Mouse (Mus musculus) adrenal gland, adult 8-10 months (tissue): ENCODE data around the gene Pde12. TPM values are rescaled to one million over a fixed set of nuclear protein-coding genes. Genes with fewer than 3 reads are reported as not detected.
A peak's percentile ranks its signal among the peaks of the same experiment; 100 is the strongest.

ENCODE experiments used
- DNase-seq: peaks from one replicate; pipeline ENCODE4 v3.0.0; 2022
- microRNA-seq, 2 experiments: library from miRNA; unstranded; fragments of <30 nt; microRNA quantifications; one replicate each; pipeline ENCODE4 v1.2.0; 2022
- total RNA-seq, 4 experiments: library from RNA; stranded (reverse); gene quantifications; 2 replicates each; pipeline ENCODE4 v1.2.4; 2022

The Pde12 gene
- total RNA-seq, 4 experiments from 2014 or later, result 9.7 to 11.6 (median 10.4) TPM

DNA sequence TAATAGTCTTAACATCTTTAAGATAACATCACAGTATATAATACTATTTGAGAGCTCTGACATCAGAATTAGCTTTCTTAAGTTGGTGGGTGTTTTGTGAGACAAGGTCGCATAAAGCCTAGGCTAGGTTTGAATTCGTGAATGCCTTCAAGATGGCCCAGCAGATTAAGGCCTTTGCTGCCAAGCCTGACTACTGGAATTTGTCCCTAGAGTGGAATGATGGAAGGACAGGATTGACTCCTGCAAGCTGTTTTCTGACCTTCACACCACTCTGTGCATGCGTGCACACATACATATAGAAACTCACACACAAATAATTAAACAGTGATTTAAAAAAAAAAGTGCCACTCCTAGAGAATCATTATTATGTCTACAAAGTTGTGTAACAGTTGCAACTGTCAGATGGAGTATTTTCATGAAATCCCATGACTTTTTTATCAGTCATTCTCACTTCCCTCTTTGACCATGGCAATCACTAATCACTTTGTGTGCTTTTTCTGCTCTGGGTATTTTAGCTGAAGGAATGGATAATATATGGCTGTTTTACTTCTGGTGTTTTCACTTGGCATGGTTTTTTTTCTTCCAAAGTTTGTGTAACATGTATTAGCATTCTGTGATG is 26.6 kb downstream of the Pde12 start:
- no peak for DNase-seq

DNA sequence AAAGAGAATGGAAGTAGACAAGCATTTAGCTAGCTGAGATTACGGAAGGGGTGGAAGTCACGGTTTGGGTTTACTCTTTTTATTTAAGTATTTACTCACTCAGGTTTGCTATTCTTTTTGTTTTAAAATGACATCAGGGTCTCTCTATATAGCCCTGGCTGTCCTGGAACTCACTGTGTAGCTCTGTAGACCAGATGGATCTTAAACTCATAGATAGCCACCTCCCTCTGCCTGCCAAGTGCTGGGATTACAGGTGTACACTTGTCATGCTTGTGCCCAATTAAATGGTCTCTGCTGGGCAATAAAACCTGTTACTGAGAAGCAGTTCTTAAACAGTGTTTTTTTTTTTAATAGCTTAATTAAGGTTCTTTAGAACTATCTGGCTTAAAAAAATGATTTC is 29.7 kb downstream of the Pde12 start:
- no peak for DNase-seq

DNA sequence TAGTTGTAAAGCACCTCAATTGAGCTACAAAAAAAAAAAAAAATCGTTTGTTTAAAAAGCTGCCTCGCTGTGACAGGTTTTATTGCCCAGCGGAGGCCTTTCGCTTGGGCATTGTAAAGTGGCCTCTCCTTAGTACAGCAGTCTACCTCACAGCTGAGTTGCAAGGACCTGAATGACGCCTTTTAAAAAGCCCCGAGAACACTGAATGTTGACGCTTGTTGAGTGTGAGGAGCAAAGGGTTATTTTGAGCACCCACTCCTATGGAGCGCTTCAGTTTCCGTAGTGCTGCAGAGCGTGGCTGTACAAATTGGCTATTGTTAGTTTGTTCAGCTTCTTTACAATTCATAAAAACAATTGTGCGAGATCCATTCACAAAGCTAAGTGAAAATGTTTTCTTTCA is 30.4 kb downstream of the Pde12 start:
- no peak for DNase-seq

DNA sequence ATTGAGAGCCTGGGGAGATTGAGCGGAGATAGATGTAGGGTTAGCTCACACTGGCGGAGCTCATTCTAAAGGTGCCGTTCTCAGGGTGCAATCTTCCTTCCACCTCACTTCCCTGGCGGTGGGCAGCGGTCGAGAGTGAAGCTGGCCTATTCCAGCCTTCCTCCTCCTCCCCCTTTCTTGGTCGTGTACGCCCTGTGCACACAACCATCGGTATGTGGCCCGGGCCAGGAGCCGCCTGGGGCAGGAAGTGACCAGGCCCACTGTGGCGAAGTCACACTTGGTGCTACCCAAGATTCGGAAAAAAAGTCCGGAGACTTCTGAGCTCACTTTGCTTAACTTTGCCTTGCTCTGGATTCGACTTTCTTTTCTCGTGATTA is 31.0 kb downstream of the Pde12 start:
- DNase-seq, result peak; percentile 54

DNA sequence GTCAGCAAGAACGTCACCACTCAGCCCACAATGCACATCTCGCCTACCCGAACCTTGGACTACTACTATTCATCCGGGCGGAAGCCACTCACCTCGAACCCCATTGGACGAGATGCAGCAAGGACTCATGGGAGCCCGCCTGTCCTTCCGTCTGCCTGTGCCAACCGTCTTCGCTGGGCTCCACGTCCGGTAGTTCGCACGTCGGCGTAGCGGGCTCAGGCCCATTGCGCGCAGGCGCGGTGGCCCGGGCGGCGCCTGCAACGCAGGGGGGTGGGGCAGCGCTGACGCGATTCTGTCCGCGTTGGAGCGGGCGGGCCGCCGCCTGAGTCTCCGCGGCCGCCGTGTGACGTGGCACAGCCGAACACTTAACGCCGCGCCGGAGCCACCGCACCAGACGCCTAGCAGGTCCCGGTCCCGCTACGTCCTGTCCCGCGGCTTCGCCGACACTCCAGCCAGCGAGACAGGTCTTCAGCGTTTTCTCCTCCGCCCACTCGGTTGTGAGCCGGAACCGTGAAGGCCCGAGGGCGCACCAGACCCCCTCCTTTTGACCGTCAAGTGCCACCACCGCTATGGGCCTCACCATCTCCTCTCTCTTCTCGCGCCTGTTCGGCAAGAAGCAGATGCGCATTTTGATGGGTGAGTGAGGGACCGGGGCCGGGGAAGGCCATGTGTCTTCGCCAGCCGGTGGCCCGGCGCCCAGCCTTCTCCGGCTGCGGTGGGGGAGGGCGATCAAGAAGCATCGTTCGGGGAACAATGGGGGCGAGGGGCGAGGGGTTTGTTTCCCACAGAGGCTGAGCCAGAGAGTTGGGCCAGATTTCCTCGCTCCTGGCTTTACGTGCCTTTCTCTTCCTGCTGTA is 31.6 kb downstream of the Pde12 start, which contains the start of gene Arf4:
Gene Arf4, plus strand, starts transcription at position 224 of the 857 bp plus-strand sequence.
- DNase-seq, result peak; percentile 99

GRCm38 (mm10) chr14:26637025-26637850 is 32.4 kb downstream of the Pde12 start:
- DNase-seq, result peak; percentile 22

DNA sequence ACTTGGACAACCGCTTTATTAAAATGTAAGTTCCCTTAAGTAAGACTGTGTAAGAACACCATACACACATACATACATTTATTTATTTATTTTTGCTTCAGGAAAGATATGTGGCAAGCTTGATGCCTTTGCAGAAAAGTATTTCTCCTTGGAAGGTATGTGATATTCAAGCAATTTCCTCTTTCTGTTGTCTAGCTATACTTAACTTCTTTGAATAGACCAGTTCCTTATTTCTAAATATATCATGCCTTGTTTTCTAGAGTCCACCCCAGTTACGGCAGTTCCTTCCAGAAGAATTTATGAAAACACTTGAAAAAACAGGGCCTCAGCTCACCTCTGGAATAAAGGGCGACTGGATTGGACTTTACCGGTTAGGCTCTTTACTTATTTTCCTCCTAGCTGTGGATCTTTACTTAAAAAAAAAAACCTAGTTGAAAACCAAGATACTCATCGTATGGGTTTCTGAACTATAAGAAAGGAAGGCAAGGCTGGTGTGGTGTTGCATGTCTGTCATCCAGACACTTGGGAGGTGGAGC is 43.0 kb downstream of the Pde12 start:
- DNase-seq, result no peak

GRCm38 (mm10) chr14:26625301-26625700 is 44.4 kb downstream of the Pde12 start:
- no peak for DNase-seq

DNA sequence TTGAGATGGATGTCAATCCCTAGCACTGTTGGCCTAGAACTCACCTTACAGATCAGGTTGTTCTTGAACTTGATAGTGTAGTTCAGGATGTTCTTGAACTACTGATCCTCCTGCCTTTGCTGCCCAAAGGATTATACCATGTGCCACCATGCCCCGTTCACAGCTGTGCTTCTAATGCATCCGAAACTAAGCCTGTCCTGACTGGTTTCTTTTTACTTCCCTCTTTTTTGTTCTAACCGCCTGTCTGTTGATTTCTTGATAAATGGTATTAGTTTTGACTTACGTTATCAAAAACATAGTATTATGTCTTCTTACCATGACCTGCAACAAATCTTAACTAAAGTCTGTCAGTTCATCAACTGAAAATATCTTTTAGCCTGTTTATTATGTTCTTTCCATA is 59.0 kb downstream of the Pde12 start:
- DNase-seq, result no peak

Small RNA genes within 50 kb of the gene (microRNA-seq; reads per million reads assigned to microRNA genes)
- gene Mir7672, result 0.17 to 0.18 reads per million in 2 experiments

Other genes with a start within 250 kb of the Pde12 start
- 10 to 100 TPM; 71.2 to 93.9 (median 81.5) TPM for gene Slmap, start 135.0 kb downstream of the Pde12 start, total RNA-seq
- gene Dennd6a, start 96.0 kb downstream of the Pde12 start, total RNA-seq, result 10 to 100 TPM; 31.6 to 44.2 (median 40.0) TPM
- 100 to 1,000 TPM; 158 to 182 (median 166) TPM for gene Arf4, start 31.8 kb downstream of the Pde12 start, total RNA-seq
- under 1 TPM; 0.06 to 0.21 (median 0.09) TPM for gene Dnah12, start 23.4 kb upstream of the Pde12 start, total RNA-seq
- gene Asb14, start 224.7 kb upstream of the Pde12 start, total RNA-seq, result not detected